Mouse (Mus musculus): ENCODE measurements around the gene Krtap4-1.

GRCm38 (mm10) chr11:99583245-99583704, 44.8 kb downstream of the Krtap4-1 start, which contains the start of gene Krtap1-4:
- no peak for TF ChIP-seq POLR2A (IDR thresholded peaks at IDR 0.05; ENCODE audit: borderline replicate concordance, insufficient read depth, low read length)
- TF ChIP-seq CTCF (IDR thresholded peaks at IDR 0.05; ENCODE audit: borderline replicate concordance, insufficient read depth, low read depth, low read length): no peak

Data from cerebellum, adult 2 months (tissue).